9 mouse cellular contexts compared by ENCODE assay signal in the genomic region with DNA sequence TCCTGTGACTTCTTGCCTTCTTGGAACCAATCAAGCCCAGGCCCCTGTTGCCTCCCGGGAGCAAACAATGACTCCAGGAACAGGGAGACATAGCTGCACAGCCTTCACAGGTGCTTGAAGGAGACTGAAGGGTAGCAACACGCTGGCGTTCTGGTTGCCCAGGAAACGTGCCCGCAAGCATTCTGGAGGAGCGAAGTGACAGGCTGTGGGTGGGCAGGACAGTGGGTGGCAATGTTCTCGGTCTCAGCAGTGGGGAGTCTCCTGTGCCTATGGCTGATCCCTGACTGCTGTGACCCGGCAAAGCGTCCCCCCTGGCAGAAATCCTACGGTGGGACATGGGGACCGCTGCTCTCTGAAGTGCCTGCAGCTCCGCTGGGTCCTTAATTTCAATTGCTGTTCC. TPM values are rescaled to one million over a fixed set of nuclear protein-coding genes. Genes with fewer than 3 reads are reported as not detected.
DNase-seq lines count a peak whose midpoint lies in the region; ATAC-seq and TF ChIP-seq lines count a peak whose summit lies in the region.
"Had no signal": no experiment of that assay in that cellular context is flagged by ENCODE, and none has a peak within 500 bp of the region (broad histone marks: within the 10 kb centered on the region; RNA-seq: fewer than 3 reads in every experiment).

No protein-coding gene starts in this region.

- H3K27ac ChIP-seq in cortical plate, adult 2 months (ENCODE audit: insufficient read depth, low read length), result peak overlapping the region; percentile 96
- H3K27ac ChIP-seq in midbrain, embryonic 13.5 days, result no peak overlapping the region
- no peak overlapping the region for H3K27ac ChIP-seq in forebrain, embryonic 11.5 days (ENCODE audit: low read depth, low read length)

- H3K9ac ChIP-seq in midbrain, embryonic 13.5 days (replicated peaks), result 0 out of 2 replicates have a peak overlapping the region, but pooled peaks have one; percentile 32
- H3K9ac ChIP-seq in forebrain, embryonic 11.5 days (ENCODE audit: low read length), result no peak overlapping the region

- H3K4me3 ChIP-seq in cortical plate, adult 2 months (ENCODE audit: insufficient read depth, low read length), result no peak overlapping the region
- no peak overlapping the region for H3K4me3 ChIP-seq in midbrain, embryonic 13.5 days (replicated peaks)
- no peak overlapping the region for H3K4me3 ChIP-seq in forebrain, embryonic 11.5 days (ENCODE audit: low read depth, low read length)

- no peak for ATAC-seq in midbrain, embryonic 13.5 days
- ATAC-seq in forebrain, embryonic 11.5 days (replicated peaks; ENCODE audit: low FRiP score), result no peak

- no peaks in the 10 kb centered on the region for H3K9me3 ChIP-seq in midbrain, embryonic 13.5 days
- H3K9me3 ChIP-seq in forebrain, embryonic 11.5 days (ENCODE audit: control insufficient read depth, low read length), result no peaks in the 10 kb centered on the region

- peak; percentile 94 for DNase-seq in brain, adult 2 months (ENCODE audit: low read depth, low spot score)
- peak; percentile 62 for DNase-seq in layer of hippocampus, adult 9-10 months (ENCODE audit: low spot score)
- no peak for DNase-seq in embryo, embryonic 9.5 days (ENCODE audit: extremely low spot score)
- DNase-seq in lung, postnatal 25 days (ENCODE audit: low spot score), result no peak
- no peak for DNase-seq in forebrain, embryonic 11.5 days (ENCODE audit: low spot score)
- DNase-seq: adrenal gland, postnatal 25 days; gastrocnemius, postnatal 25 days had no signal

- peak; percentile 48; the same call in 1 of the 2 replicates for TF ChIP-seq POLR2A in cortical plate, adult 2 months (IDR thresholded peaks at IDR 0.05; ENCODE audit: extremely low read depth, insufficient read depth, low read length)

- 49% methylated on average over 12 of the region's 12 CpGs for WGBS in midbrain, embryonic 13.5 days
- 63% methylated on average over 12 of the region's 12 CpGs for WGBS in forebrain, embryonic 11.5 days

- H3K36me3 ChIP-seq in midbrain, embryonic 13.5 days, result no peaks in the 10 kb centered on the region
- no peaks in the 10 kb centered on the region for H3K36me3 ChIP-seq in forebrain, embryonic 11.5 days (ENCODE audit: control insufficient read depth, insufficient read depth, low read length)

- no peak for TF ChIP-seq CTCF in cortical plate, adult 2 months (IDR thresholded peaks at IDR 0.05; ENCODE audit: extremely low read depth, insufficient read depth, low read length)

- no peak overlapping the region for H3K4me2 ChIP-seq in midbrain, embryonic 13.5 days (replicated peaks)
- H3K4me2 ChIP-seq in forebrain, embryonic 11.5 days (ENCODE audit: low read depth, low read length, severe bottlenecking), result no peak overlapping the region

- H3K4me1 ChIP-seq in cortical plate, adult 2 months (ENCODE audit: control insufficient read depth, insufficient read depth, low read length), result peaks cover 27% of the 10 kb centered on the region
- peaks cover 38% of the 10 kb centered on the region for H3K4me1 ChIP-seq in midbrain, embryonic 13.5 days (replicated peaks)
- H3K4me1 ChIP-seq in forebrain, embryonic 11.5 days (replicated peaks; ENCODE audit: control insufficient read depth, insufficient read depth, low read length), result 0 out of 2 replicates have a peak, but pooled peaks cover 3% of the 10 kb centered on the region

- H3K27me3 ChIP-seq in midbrain, embryonic 13.5 days, result no peaks in the 10 kb centered on the region
- no peaks in the 10 kb centered on the region for H3K27me3 ChIP-seq in forebrain, embryonic 11.5 days (ENCODE audit: control insufficient read depth, insufficient read depth, low read length)

RNA-seq across cellular contexts. Expression of a gene that starts 43.6 kb away (rescaled TPM):
- 29.2 and 30.2 TPM in 2 replicates for polyA plus RNA-seq in cortical plate, adult 2 months (2012; rRNA removed)
- polyA plus RNA-seq in midbrain, embryonic 13.5 days (2015; fragmentation: Nextera tagmentation; extraction: Ambion mirVana), result 6.7 and 8.6 TPM in 2 replicates
- 1.5 TPM in 2 replicates for polyA plus RNA-seq in forebrain, embryonic 11.5 days (2014; fragmentation: Nextera tagmentation; extraction: Ambion mirVana)

Comparison
In these comparisons a context has a peak if more than half of its experiments do, and no peak if none do; other contexts are left out.
1. DNase-seq: peak in brain, adult 2 months (single experiment) and layer of hippocampus, adult 9-10 months (single experiment); none in embryo, embryonic 9.5 days (single experiment), lung, postnatal 25 days (single experiment) and forebrain, embryonic 11.5 days (single experiment).